Mouse (Mus musculus) heart, embryonic 15.5 days (tissue): Measurements from ENCODE around the gene Fam219a. TPM values are rescaled to one million over a fixed set of nuclear protein-coding genes. Genes with fewer than 3 reads are reported as not detected.

Experiments used
- ATAC-seq: fragments of 200-750 bp; cut with Nextera tagmentation; replicated peaks from 2 replicates; pipeline ENCODE4 v1.8.0; 2017; ENCODE audit warnings: low read depth, moderate TSS enrichment; ENCODE audit not compliant: insufficient number of reproducible peaks, insufficient read depth, low FRiP score
- H3K27ac ChIP-seq: fragments of 300-500 bp; sonication (generic); 2 replicates; pipeline ENCODE4 v1.5.1; 2015; ENCODE audit warnings: mild to moderate bottlenecking, inconsistent platforms
- H3K27me3 ChIP-seq: fragments of 300-500 bp; sonication (generic); 2 replicates; pipeline ENCODE4 v1.6.1; 2015; ENCODE audit warnings: inconsistent platforms
- H3K36me3 ChIP-seq: fragments of 300-500 bp; sonication (generic); 2 replicates; pipeline ENCODE4 v1.6.1; 2015; ENCODE audit warnings: mild to moderate bottlenecking, inconsistent platforms
- H3K4me1 ChIP-seq: fragments of 300-500 bp; sonication (generic); replicated peaks from 2 replicates; pipeline ENCODE4 v1.6.1; 2015; ENCODE audit warnings: inconsistent platforms
- H3K4me2 ChIP-seq: fragments of 300-500 bp; sonication (generic); 2 replicates; pipeline ENCODE4 v1.6.1; 2015; ENCODE audit warnings: inconsistent platforms, mild to moderate bottlenecking, moderate library complexity
- H3K4me3 ChIP-seq: fragments of 300-500 bp; sonication (generic); 2 replicates; pipeline ENCODE4 v1.5.1; 2015; ENCODE audit warnings: mild to moderate bottlenecking, inconsistent platforms
- H3K9ac ChIP-seq: fragments of 300-500 bp; sonication (generic); 2 replicates; pipeline ENCODE4 v1.6.1; 2015; ENCODE audit warnings: mild to moderate bottlenecking, inconsistent platforms
- H3K9me3 ChIP-seq: fragments of 300-500 bp; sonication (generic); replicated peaks from 2 replicates; pipeline ENCODE4 v1.6.1; 2016; ENCODE audit warnings: inconsistent platforms
- WGBS: fragments of 180-500 bp; shearing (Covaris S2); methylation state at CpG from one replicate; pipeline ENCODE4 v1.1.7; 2015; ENCODE audit warnings: mixed read lengths; 5-methylcytosine and 5-hydroxymethylcytosine counted together
- polyA plus RNA-seq: library from polyadenylated mRNA; unstranded; fragments of >200 nt; fragmentation: Nextera tagmentation; extraction: Ambion mirVana; gene quantifications from 2 replicates; pipeline ENCODE4 v1.2.1, GENCODE M21; 2015

The Fam219a gene
- polyA plus RNA-seq, 1 experiment from 2014 or later: 2.7 TPM

GRCm38 (mm10) chr4:41575914-41576313 is 6.6 kb upstream of the Fam219a start:
- ATAC-seq: no peak
- Histone ChIP-seq H3K36me3 (no peaks in the 10 kb centered on the region), H3K4me1 (peaks cover 8% of the 10 kb centered on the region), H3K9me3 (no peaks in the 10 kb centered on the region), H3K4me2 (peak overlapping the region; percentile 9; the same call in 1 of the 2 replicates), H3K27ac (no peak overlapping the region), H3K4me3 (no peak overlapping the region), H3K27me3 (no peaks in the 10 kb centered on the region), H3K9ac (no peak overlapping the region)
- 20% methylated on average over 6 of the region's 6 CpGs for WGBS

GRCm38 (mm10) chr4:41573492-41573891 is 4.2 kb upstream of the Fam219a start:
- no peak overlapping the region for H3K4me2 ChIP-seq
- H3K4me3 ChIP-seq: no peak overlapping the region
- H3K9ac ChIP-seq: no peak overlapping the region
- peaks cover 17% of the 10 kb centered on the region for H3K4me1 ChIP-seq
- H3K9me3 ChIP-seq: no peaks in the 10 kb centered on the region
- no peaks in the 10 kb centered on the region for H3K27me3 ChIP-seq
- no peak overlapping the region for H3K27ac ChIP-seq
- H3K36me3 ChIP-seq: no peaks in the 10 kb centered on the region
- no peak for ATAC-seq
- 56% methylated on average over 4 of the region's 4 CpGs for WGBS

- no peak overlapping the region for H3K27ac ChIP-seq
- H3K4me2 ChIP-seq: no peak overlapping the region
- 21% methylated on average over 5 of the region's 5 CpGs for WGBS
- H3K9ac ChIP-seq: no peak overlapping the region
- no peaks in the 10 kb centered on the region for H3K27me3 ChIP-seq
- H3K4me3 ChIP-seq: no peak overlapping the region
- no peak for ATAC-seq
- H3K36me3 ChIP-seq: no peaks in the 10 kb centered on the region
- H3K9me3 ChIP-seq: no peaks in the 10 kb centered on the region
- H3K4me1 ChIP-seq: peaks cover 25% of the 10 kb centered on the region
Measured at GRCm38 (mm10) chr4:41571490-41571889, 2.2 kb upstream of the Fam219a start.

GRCm38 (mm10) chr4:41568682-41569410 is 492 bp downstream of the Fam219a start:
- Histone ChIP-seq H3K4me1 (peaks cover 17% of the 10 kb centered on the region), H3K27ac (peak overlapping the region; percentile 62), H3K4me3 (peak overlapping the region; percentile 82), H3K9ac (peak overlapping the region; percentile 76), H3K4me2 (peak overlapping the region; percentile 97), H3K36me3 (no peaks in the 10 kb centered on the region), H3K9me3 (no peaks in the 10 kb centered on the region), H3K27me3 (no peaks in the 10 kb centered on the region)
- ATAC-seq: peak; percentile 63
- WGBS: 2% methylated on average over 58 of the region's 58 CpGs

- Histone ChIP-seq H3K4me2 (peak overlapping the region; percentile 97), H3K27me3 (no peaks in the 10 kb centered on the region), H3K9me3 (no peaks in the 10 kb centered on the region), H3K4me3 (peak overlapping the region; percentile 82), H3K4me1 (peaks cover 17% of the 10 kb centered on the region), H3K36me3 (no peaks in the 10 kb centered on the region), H3K9ac (peak overlapping the region; percentile 76; the same call in 1 of the 2 replicates), H3K27ac (peak overlapping the region; percentile 62; the same call in 1 of the 2 replicates)
- ATAC-seq: no peak
- WGBS: 10% methylated on average over 19 of the region's 19 CpGs
Measured at GRCm38 (mm10) chr4:41568239-41568638, 1.1 kb downstream of the Fam219a start.

- no peak overlapping the region for H3K4me2 ChIP-seq
- no peak overlapping the region for H3K4me3 ChIP-seq
- no peaks in the 10 kb centered on the region for H3K27me3 ChIP-seq
- ATAC-seq: no peak
- no peaks in the 10 kb centered on the region for H3K36me3 ChIP-seq
- no peaks in the 10 kb centered on the region for H3K9me3 ChIP-seq
- no peak overlapping the region for H3K27ac ChIP-seq
- H3K9ac ChIP-seq: no peak overlapping the region
- H3K4me1 ChIP-seq: peaks cover 17% of the 10 kb centered on the region
- WGBS: 9% methylated on average over 3 of the region's 3 CpGs
Measured at GRCm38 (mm10) chr4:41566123-41566522, 3.2 kb downstream of the Fam219a start.

GRCm38 (mm10) chr4:41563297-41563696 is 6.0 kb downstream of the Fam219a start:
- Histone ChIP-seq H3K9ac (no peak overlapping the region), H3K36me3 (no peaks in the 10 kb centered on the region), H3K4me3 (no peak overlapping the region), H3K27ac (no peak overlapping the region), H3K4me2 (no peak overlapping the region), H3K27me3 (no peaks in the 10 kb centered on the region), H3K4me1 (peaks cover 6% of the 10 kb centered on the region), H3K9me3 (no peaks in the 10 kb centered on the region)
- 80% methylated on average over 5 of the region's 5 CpGs for WGBS
- no peak for ATAC-seq

- Histone ChIP-seq H3K27me3 (no peaks in the 10 kb centered on the region), H3K4me3 (no peak overlapping the region), H3K27ac (no peak overlapping the region), H3K4me1 (peaks cover 18% of the 10 kb centered on the region), H3K4me2 (no peak overlapping the region), H3K9ac (no peak overlapping the region), H3K36me3 (no peaks in the 10 kb centered on the region), H3K9me3 (no peaks in the 10 kb centered on the region)
- 66% methylated on average over 3 of the region's 3 CpGs for WGBS
- no peak for ATAC-seq
Measured at GRCm38 (mm10) chr4:41557092-41557491, 12.2 kb downstream of the Fam219a start.

GRCm38 (mm10) chr4:41556311-41556953 is 12.9 kb downstream of the Fam219a start:
- Histone ChIP-seq H3K9me3 (no peaks in the 10 kb centered on the region), H3K9ac (no peak overlapping the region), H3K4me1 (peaks cover 18% of the 10 kb centered on the region), H3K36me3 (no peaks in the 10 kb centered on the region), H3K27me3 (no peaks in the 10 kb centered on the region), H3K27ac (no peak overlapping the region), H3K4me3 (no peak overlapping the region), H3K4me2 (no peak overlapping the region)
- WGBS: 40% methylated on average over 5 of the region's 5 CpGs
- ATAC-seq: no peak

GRCm38 (mm10) chr4:41554994-41555663 is 14.2 kb downstream of the Fam219a start:
- Histone ChIP-seq H3K36me3 (no peaks in the 10 kb centered on the region), H3K9ac (no peak overlapping the region), H3K27me3 (no peaks in the 10 kb centered on the region), H3K4me2 (no peak overlapping the region), H3K27ac (peak overlapping the region; percentile 52), H3K9me3 (no peaks in the 10 kb centered on the region), H3K4me1 (peaks cover 18% of the 10 kb centered on the region), H3K4me3 (no peak overlapping the region)
- ATAC-seq: 0 out of 2 replicates have a peak, but pooled peaks have one; percentile 35
- 55% methylated on average over 14 of the region's 14 CpGs for WGBS

GRCm38 (mm10) chr4:41553116-41553515 is 16.2 kb downstream of the Fam219a start:
- Histone ChIP-seq H3K4me3 (no peak overlapping the region), H3K27ac (no peak overlapping the region), H3K36me3 (no peaks in the 10 kb centered on the region), H3K27me3 (no peaks in the 10 kb centered on the region), H3K9ac (no peak overlapping the region), H3K4me2 (no peak overlapping the region), H3K4me1 (peaks cover 18% of the 10 kb centered on the region), H3K9me3 (no peaks in the 10 kb centered on the region)
- WGBS: 74% methylated on average over 11 of the region's 11 CpGs
- ATAC-seq: no peak
